Mouse (Mus musculus): ENCODE measurements around the gene Diaph3. TPM values are rescaled to one million over a fixed set of nuclear protein-coding genes. Genes with fewer than 3 reads are reported as not detected.

The Diaph3 gene
- 13.8 and 22.4 TPM in 2 replicates for polyA plus RNA-seq (2014; fragmentation: Nextera tagmentation; extraction: Ambion mirVana)

DNA sequence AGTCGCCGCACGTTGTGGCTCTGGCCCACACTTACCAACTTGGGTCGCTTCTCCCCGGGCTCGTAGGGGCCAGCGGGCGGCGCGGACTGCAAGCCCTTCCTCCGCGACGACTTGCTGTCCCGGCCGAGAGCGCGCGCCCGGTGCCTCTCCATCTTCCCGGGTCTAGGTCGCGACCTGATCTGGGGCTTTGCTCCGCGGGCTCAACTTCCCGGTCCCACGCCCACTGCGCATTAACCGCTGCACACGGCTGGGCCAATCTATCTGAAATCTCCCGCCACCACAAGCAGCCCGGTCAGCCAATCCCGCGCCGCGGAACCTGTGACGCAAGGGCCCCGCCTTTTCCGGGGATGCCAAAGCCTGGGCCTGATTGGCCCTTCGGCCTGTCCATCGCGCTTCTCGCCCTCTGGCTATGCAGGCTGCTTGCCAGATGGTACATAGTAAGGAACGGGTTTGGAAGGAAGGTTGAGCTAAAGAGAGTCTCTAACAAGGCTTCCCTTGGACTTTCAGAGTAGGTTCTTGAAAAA is at the start of gene Diaph3:
TSS of gene Diaph3 (minus strand) at position 273 of the 524 bp plus-strand sequence.
- Histone ChIP-seq H3K9ac (ENCODE audit: low read depth, low read length) (peak within 1 kb of the TSS; percentile 70), H3K4me3 (ENCODE audit: low read length) (peak within 1 kb of the TSS; percentile 73), H3K9me3 (ENCODE audit: control insufficient read depth, low read length) (no peaks in the 10 kb centered on the region), H3K27ac (ENCODE audit: low read depth, low read length) (peak within 1 kb of the TSS; percentile 31; the same call in 1 of the 2 replicates), H3K36me3 (ENCODE audit: control insufficient read depth, insufficient read depth, low read length) (no peaks in the 10 kb centered on the region), H3K4me1 (ENCODE audit: control insufficient read depth, insufficient read depth, low read length) (no peaks in the 10 kb centered on the region), H3K27me3 (ENCODE audit: control insufficient read depth, insufficient read depth, low read length) (no peaks in the 10 kb centered on the region), H3K4me2 (replicated peaks; ENCODE audit: low read depth, low read length) (peak within 1 kb of the TSS; percentile 56)
- under 1% methylated on average over 43 of the region's 43 CpGs for WGBS
- peak; percentile 100 for ATAC-seq (ENCODE audit: low FRiP score, low TSS enrichment)

DNA sequence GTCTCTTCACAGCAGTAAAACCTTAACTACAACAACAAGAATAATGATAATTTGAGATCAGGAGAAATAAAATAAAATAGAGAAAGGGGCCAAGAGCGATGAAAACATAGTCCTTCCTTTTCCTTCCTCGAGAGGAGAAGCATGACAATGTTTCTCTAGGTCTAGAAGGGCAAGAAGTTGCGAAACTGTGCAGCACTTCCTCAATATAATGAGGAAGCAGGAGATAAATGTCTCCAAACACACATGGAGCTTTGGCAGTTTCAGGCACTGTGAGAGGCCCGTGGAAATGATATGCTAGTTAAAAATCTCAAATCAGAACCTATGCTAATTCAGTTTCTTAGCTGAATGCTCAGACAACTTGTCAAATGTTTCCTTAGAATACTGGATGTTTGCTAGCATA is 49.6 kb upstream of the Diaph3 start:
- Histone ChIP-seq H3K9me3 (ENCODE audit: control insufficient read depth, low read length) (no peaks in the 10 kb centered on the region), H3K36me3 (ENCODE audit: control insufficient read depth, insufficient read depth, low read length) (no peaks in the 10 kb centered on the region), H3K4me2 (replicated peaks; ENCODE audit: low read depth, low read length) (no peak overlapping the region), H3K9ac (ENCODE audit: low read depth, low read length) (no peak overlapping the region), H3K4me1 (ENCODE audit: control insufficient read depth, insufficient read depth, low read length) (no peaks in the 10 kb centered on the region), H3K27me3 (ENCODE audit: control insufficient read depth, insufficient read depth, low read length) (no peaks in the 10 kb centered on the region), H3K27ac (ENCODE audit: low read depth, low read length) (no peak overlapping the region), H3K4me3 (ENCODE audit: low read length) (no peak overlapping the region)
- WGBS, result 78% methylated on average over 4 of the region's 4 CpGs
- no peak for ATAC-seq (ENCODE audit: low FRiP score, low TSS enrichment)

DNA sequence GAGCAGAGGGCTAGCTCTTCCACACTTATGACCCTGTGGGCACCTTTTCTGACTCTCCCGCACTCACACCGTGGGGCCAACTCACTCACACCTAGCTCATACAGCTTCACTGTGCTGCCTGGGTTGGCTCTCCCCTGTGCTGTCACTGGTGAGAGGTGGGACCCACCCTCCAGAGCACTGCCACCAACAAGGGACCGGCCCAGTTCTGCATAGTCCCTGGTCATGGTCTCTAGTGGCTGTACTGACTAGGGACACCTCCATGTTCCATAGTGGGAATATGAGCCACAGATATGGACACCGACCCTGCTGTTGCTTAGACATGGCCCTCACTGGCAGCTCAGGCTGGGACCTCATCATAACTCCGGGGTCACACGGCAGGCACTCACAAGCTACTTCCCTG is 30.5 kb upstream of the Diaph3 start:
- H3K4me3 ChIP-seq (ENCODE audit: low read length), result no peak overlapping the region
- no peak; the same call in 1 of the 2 replicates for ATAC-seq (ENCODE audit: low FRiP score, low TSS enrichment)
- H3K36me3 ChIP-seq (ENCODE audit: control insufficient read depth, insufficient read depth, low read length), result no peaks in the 10 kb centered on the region
- H3K9ac ChIP-seq (ENCODE audit: low read depth, low read length), result no peak overlapping the region
- H3K9me3 ChIP-seq (ENCODE audit: control insufficient read depth, low read length), result no peaks in the 10 kb centered on the region
- H3K27me3 ChIP-seq (ENCODE audit: control insufficient read depth, insufficient read depth, low read length), result no peaks in the 10 kb centered on the region
- H3K4me1 ChIP-seq (ENCODE audit: control insufficient read depth, insufficient read depth, low read length), result no peaks in the 10 kb centered on the region
- no peak overlapping the region for H3K4me2 ChIP-seq (replicated peaks; ENCODE audit: low read depth, low read length)
- WGBS, result 83% methylated on average over 6 of the region's 6 CpGs
- H3K27ac ChIP-seq (ENCODE audit: low read depth, low read length), result no peak overlapping the region

DNA sequence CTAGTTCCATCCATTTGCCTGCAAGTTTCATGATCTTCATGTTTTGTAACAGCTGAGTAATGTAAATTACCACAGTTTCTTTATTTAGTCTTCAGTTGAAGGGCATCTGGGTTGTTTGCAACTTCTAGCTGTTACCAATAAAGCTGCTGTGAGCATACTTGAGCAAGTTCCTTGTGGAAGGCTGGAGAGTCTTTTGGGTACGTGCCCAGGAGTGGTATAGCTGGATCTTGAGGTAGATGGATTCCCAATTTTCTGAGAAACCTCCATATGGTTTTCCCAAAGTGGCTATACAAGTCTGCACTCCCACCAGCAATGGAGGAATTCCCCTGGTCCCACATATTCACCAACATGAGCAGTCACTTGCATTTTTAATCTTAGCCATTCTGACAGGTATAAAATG is 28.1 kb upstream of the Diaph3 start:
- Histone ChIP-seq H3K9ac (ENCODE audit: low read depth, low read length) (no peak overlapping the region), H3K36me3 (ENCODE audit: control insufficient read depth, insufficient read depth, low read length) (no peaks in the 10 kb centered on the region), H3K27me3 (ENCODE audit: control insufficient read depth, insufficient read depth, low read length) (no peaks in the 10 kb centered on the region), H3K4me3 (ENCODE audit: low read length) (no peak overlapping the region), H3K27ac (ENCODE audit: low read depth, low read length) (no peak overlapping the region), H3K4me2 (replicated peaks; ENCODE audit: low read depth, low read length) (no peak overlapping the region), H3K4me1 (ENCODE audit: control insufficient read depth, insufficient read depth, low read length) (no peaks in the 10 kb centered on the region), H3K9me3 (ENCODE audit: control insufficient read depth, low read length) (no peaks in the 10 kb centered on the region)
- ATAC-seq (ENCODE audit: low FRiP score, low TSS enrichment), result no peak
- WGBS, result 69% methylated on average over 1 of the region's 1 CpGs

DNA sequence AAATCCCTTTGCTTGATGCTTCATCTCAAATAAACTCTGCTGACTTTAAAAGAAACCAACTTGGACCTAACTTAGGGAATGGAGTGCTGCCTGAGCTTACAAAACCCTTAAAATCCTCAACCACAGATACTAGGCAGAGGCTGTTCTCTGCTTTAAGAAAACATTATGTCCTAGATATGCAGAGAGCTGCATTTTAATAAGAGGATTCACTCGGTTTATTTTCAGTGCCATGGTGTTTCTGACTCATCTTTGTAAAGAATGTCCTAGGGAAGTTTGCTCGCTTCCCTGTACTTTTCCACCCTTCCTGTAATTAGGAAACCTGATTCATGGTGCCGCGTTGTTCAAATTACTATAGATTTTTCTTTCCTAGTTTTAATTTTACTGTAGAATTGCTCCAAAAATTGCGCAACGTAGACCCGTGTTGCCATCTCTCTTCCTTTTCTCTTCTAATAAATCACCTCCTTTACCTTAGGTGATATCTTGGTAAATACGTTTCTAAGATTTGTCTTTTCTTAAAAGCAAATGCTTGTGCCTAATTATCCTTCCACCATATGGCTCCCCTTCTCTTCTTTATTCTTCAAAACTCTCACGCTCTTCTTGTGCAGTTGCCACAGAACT is 14.7 kb upstream of the Diaph3 start:
- Histone ChIP-seq H3K4me2 (replicated peaks; ENCODE audit: low read depth, low read length) (no peak overlapping the region), H3K4me3 (ENCODE audit: low read length) (no peak overlapping the region), H3K9me3 (ENCODE audit: control insufficient read depth, low read length) (no peaks in the 10 kb centered on the region), H3K27me3 (ENCODE audit: control insufficient read depth, insufficient read depth, low read length) (no peaks in the 10 kb centered on the region), H3K36me3 (ENCODE audit: control insufficient read depth, insufficient read depth, low read length) (no peaks in the 10 kb centered on the region), H3K27ac (ENCODE audit: low read depth, low read length) (no peak overlapping the region), H3K9ac (ENCODE audit: low read depth, low read length) (no peak overlapping the region), H3K4me1 (ENCODE audit: control insufficient read depth, insufficient read depth, low read length) (no peaks in the 10 kb centered on the region)
- no peak for ATAC-seq (ENCODE audit: low FRiP score, low TSS enrichment)
- 88% methylated on average over 9 of the region's 9 CpGs for WGBS

DNA sequence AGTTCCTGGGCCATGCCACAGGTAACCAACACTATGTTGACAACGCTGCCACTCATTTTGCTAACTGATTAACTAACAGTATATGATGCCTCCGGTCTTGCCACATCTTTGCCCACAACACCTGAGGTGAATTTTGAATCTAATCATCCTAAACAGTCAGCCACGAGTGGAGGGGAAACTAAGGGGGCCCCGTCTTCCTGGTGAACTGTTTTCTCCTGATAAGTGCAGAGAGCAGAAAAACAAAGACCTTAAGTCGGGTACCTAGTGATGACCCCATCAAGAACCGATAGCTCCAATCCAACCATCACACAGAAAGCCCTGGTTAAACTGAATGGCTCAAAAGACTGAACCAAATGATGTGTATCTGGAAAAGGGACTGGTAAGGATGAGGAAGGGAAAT is 8.6 kb upstream of the Diaph3 start:
- WGBS, result 80% methylated on average over 6 of the region's 6 CpGs
- Histone ChIP-seq H3K4me2 (replicated peaks; ENCODE audit: low read depth, low read length) (no peak overlapping the region), H3K36me3 (ENCODE audit: control insufficient read depth, insufficient read depth, low read length) (no peaks in the 10 kb centered on the region), H3K4me3 (ENCODE audit: low read length) (no peak overlapping the region), H3K27ac (ENCODE audit: low read depth, low read length) (no peak overlapping the region), H3K27me3 (ENCODE audit: control insufficient read depth, insufficient read depth, low read length) (no peaks in the 10 kb centered on the region), H3K4me1 (ENCODE audit: control insufficient read depth, insufficient read depth, low read length) (no peaks in the 10 kb centered on the region), H3K9me3 (ENCODE audit: control insufficient read depth, low read length) (no peaks in the 10 kb centered on the region), H3K9ac (ENCODE audit: low read depth, low read length) (no peak overlapping the region)
- no peak for ATAC-seq (ENCODE audit: low FRiP score, low TSS enrichment)

DNA sequence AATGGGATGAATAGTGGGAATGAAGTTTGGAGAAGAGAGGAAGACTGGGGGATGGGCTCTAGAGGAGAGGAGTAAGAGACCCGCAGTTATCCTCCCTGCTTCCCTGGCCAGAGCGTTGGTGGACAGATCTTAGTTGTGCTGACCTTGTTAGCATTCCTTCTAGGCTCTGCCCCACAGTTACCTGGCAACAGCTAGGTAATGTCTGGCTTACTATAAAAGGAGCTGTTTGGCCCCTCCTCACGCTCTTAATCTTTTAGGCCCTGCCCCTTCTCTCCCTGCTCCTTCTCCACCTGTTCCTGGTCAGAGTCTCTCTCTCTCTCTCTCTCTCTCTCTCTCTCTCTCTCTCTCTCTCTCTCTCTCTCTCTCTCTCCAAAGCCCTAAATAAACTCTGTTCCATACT is 5.7 kb upstream of the Diaph3 start:
- no peaks in the 10 kb centered on the region for H3K36me3 ChIP-seq (ENCODE audit: control insufficient read depth, insufficient read depth, low read length)
- H3K4me3 ChIP-seq (ENCODE audit: low read length), result no peak overlapping the region
- no peaks in the 10 kb centered on the region for H3K9me3 ChIP-seq (ENCODE audit: control insufficient read depth, low read length)
- H3K27ac ChIP-seq (ENCODE audit: low read depth, low read length), result no peak overlapping the region
- no peak overlapping the region for H3K9ac ChIP-seq (ENCODE audit: low read depth, low read length)
- H3K27me3 ChIP-seq (ENCODE audit: control insufficient read depth, insufficient read depth, low read length), result no peaks in the 10 kb centered on the region
- ATAC-seq (ENCODE audit: low FRiP score, low TSS enrichment), result peak; percentile 32; the same call in 1 of the 2 replicates
- WGBS, result 52% methylated on average over 3 of the region's 3 CpGs
- no peaks in the 10 kb centered on the region for H3K4me1 ChIP-seq (ENCODE audit: control insufficient read depth, insufficient read depth, low read length)
- no peak overlapping the region for H3K4me2 ChIP-seq (replicated peaks; ENCODE audit: low read depth, low read length)

DNA sequence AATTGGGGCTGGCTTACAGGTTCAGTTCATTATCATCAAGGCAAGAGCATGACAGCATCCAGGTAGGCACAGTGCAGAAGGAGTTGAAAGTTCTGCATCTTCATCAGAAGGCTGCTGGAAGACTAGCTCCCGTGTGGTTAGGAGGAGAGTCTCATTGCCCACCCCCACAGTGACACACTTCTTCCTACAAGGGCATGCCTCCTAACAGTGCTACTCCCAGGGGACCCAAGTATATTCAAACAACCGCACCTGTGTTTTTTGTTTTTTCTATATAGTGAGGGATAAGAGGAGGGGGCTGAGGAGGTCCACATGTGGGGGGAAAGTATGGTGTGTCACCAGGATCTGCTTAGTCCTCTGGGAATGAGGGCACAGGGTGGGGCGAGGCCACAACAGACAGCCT is 4.3 kb upstream of the Diaph3 start:
- Histone ChIP-seq H3K4me3 (ENCODE audit: low read length) (no peak overlapping the region), H3K4me1 (ENCODE audit: control insufficient read depth, insufficient read depth, low read length) (no peaks in the 10 kb centered on the region), H3K9ac (ENCODE audit: low read depth, low read length) (no peak overlapping the region), H3K36me3 (ENCODE audit: control insufficient read depth, insufficient read depth, low read length) (no peaks in the 10 kb centered on the region), H3K27ac (ENCODE audit: low read depth, low read length) (no peak overlapping the region), H3K4me2 (replicated peaks; ENCODE audit: low read depth, low read length) (no peak overlapping the region), H3K27me3 (ENCODE audit: control insufficient read depth, insufficient read depth, low read length) (no peaks in the 10 kb centered on the region), H3K9me3 (ENCODE audit: control insufficient read depth, low read length) (no peaks in the 10 kb centered on the region)
- ATAC-seq (ENCODE audit: low FRiP score, low TSS enrichment), result no peak
- 75% methylated on average over 3 of the region's 3 CpGs for WGBS

DNA sequence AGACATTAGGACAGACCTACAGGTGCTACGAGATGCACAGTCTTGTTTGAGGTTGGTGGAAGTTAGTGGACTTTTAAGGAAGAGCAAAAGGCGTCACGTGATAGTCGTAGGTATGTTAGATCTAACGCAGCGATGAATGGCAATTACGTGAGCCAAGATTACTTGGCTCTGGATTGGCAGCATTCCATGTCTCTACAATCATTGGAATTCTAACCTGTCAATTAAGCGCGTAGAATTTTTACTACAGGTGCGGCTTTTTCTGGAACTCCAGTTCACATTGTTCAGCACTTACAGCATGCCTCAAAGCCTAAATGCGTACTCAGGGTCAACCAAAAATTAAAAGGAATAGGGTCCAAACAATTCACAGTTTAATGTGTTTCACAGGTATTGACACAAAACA is 742 bp upstream of the Diaph3 start:
- ATAC-seq (ENCODE audit: low FRiP score, low TSS enrichment), result no peak
- Histone ChIP-seq H3K4me2 (replicated peaks; ENCODE audit: low read depth, low read length) (peak overlapping the region; percentile 56), H3K9ac (ENCODE audit: low read depth, low read length) (peak overlapping the region; percentile 40; the same call in 1 of the 2 replicates), H3K9me3 (ENCODE audit: control insufficient read depth, low read length) (no peaks in the 10 kb centered on the region), H3K36me3 (ENCODE audit: control insufficient read depth, insufficient read depth, low read length) (no peaks in the 10 kb centered on the region), H3K27me3 (ENCODE audit: control insufficient read depth, insufficient read depth, low read length) (no peaks in the 10 kb centered on the region), H3K4me1 (ENCODE audit: control insufficient read depth, insufficient read depth, low read length) (no peaks in the 10 kb centered on the region), H3K27ac (ENCODE audit: low read depth, low read length) (no peak overlapping the region), H3K4me3 (ENCODE audit: low read length) (no peak overlapping the region; the same call in 1 of the 2 replicates)
- 87% methylated on average over 11 of the region's 11 CpGs for WGBS

Measured in kidney, embryonic 14.5 days (tissue).